Mouse (Mus musculus) macrophage (primary cell): Measurements from ENCODE around the gene Inhbe. TPM values are rescaled to one million over a fixed set of nuclear protein-coding genes. Genes with fewer than 3 reads are reported as not detected.

ENCODE experiments used
- H3K27ac ChIP-seq: fragments of 350-480 bp; formaldehyde crosslinking; 2 replicates; pipeline ENCODE4 v1.9.0; 2021
- H3K36me3 ChIP-seq: fragments of 350-480 bp; formaldehyde crosslinking; 2 replicates; pipeline ENCODE4 v1.9.0; 2021; ENCODE audit errors: inconsistent target
- H3K4me3 ChIP-seq: fragments of 350-480 bp; formaldehyde crosslinking; 2 replicates; pipeline ENCODE4 v1.9.0; 2021; ENCODE audit errors: inconsistent target
- H3K79me2 ChIP-seq: fragments of 350-480 bp; formaldehyde crosslinking; 2 replicates; pipeline ENCODE4 v1.9.0; 2021; ENCODE audit errors: inconsistent target
- WGBS: methylation state at CpG from one replicate; pipeline ENCODE4 v1.1.7; 2026; ENCODE audit warnings: inconsistent platforms; ENCODE audit not compliant: missing documents; 5-methylcytosine and 5-hydroxymethylcytosine counted together
- polyA plus RNA-seq: library from polyadenylated mRNA; stranded (reverse); fragments of 250-400 nt; gene quantifications from 3 replicates; pipeline ENCODE4 v1.2.4, GENCODE M21; 2018; ENCODE audit warnings: inconsistent platforms

Inhbe gene
- polyA plus RNA-seq, 1 experiment from 2014 or later, result not detected

- Histone ChIP-seq H3K4me3 (no peak overlapping the region), H3K27ac (no peak overlapping the region), H3K79me2 (no peaks in the 10 kb centered on the region), H3K36me3 (no peaks in the 10 kb centered on the region)
- WGBS, result 96% methylated on average over 11 of the region's 11 CpGs
Measured at GRCm38 (mm10) chr10:127352766-127353165, 1.4 kb downstream of the Inhbe start.

GRCm38 (mm10) chr10:127352187-127352586 is 2.0 kb downstream of the Inhbe start:
- no peak overlapping the region for H3K4me3 ChIP-seq
- no peaks in the 10 kb centered on the region for H3K79me2 ChIP-seq
- no peaks in the 10 kb centered on the region for H3K36me3 ChIP-seq
- no peak overlapping the region for H3K27ac ChIP-seq
- 89% methylated on average over 9 of the region's 9 CpGs for WGBS

GRCm38 (mm10) chr10:127351719-127352118 is 2.5 kb downstream of the Inhbe start:
- no peaks in the 10 kb centered on the region for H3K79me2 ChIP-seq
- H3K36me3 ChIP-seq, result no peaks in the 10 kb centered on the region
- no peak overlapping the region for H3K27ac ChIP-seq
- WGBS, result 87% methylated on average over 8 of the region's 8 CpGs
- no peak overlapping the region for H3K4me3 ChIP-seq

- WGBS, result 85% methylated on average over 8 of the region's 8 CpGs
- Histone ChIP-seq H3K36me3 (no peaks in the 10 kb centered on the region), H3K79me2 (no peaks in the 10 kb centered on the region), H3K4me3 (no peak overlapping the region), H3K27ac (no peak overlapping the region)
Measured at GRCm38 (mm10) chr10:127351285-127351595, 3.0 kb downstream of the Inhbe start.

- H3K36me3 ChIP-seq, result no peaks in the 10 kb centered on the region
- H3K27ac ChIP-seq, result no peak overlapping the region
- H3K4me3 ChIP-seq, result no peak overlapping the region
- WGBS, result 18% methylated on average over 24 of the region's 24 CpGs
- no peaks in the 10 kb centered on the region for H3K79me2 ChIP-seq
Measured at GRCm38 (mm10) chr10:127350594-127351284, 3.5 kb downstream of the Inhbe start.

- Histone ChIP-seq H3K27ac (no peak overlapping the region), H3K4me3 (no peak overlapping the region), H3K36me3 (no peaks in the 10 kb centered on the region), H3K79me2 (no peaks in the 10 kb centered on the region)
- 84% methylated on average over 8 of the region's 8 CpGs for WGBS
Measured at GRCm38 (mm10) chr10:127349810-127350209, 4.4 kb downstream of the Inhbe start.

- WGBS, result 81% methylated on average over 3 of the region's 4 CpGs
- H3K79me2 ChIP-seq, result no peaks in the 10 kb centered on the region
- H3K36me3 ChIP-seq, result no peaks in the 10 kb centered on the region
- no peak overlapping the region for H3K27ac ChIP-seq
- H3K4me3 ChIP-seq, result no peak overlapping the region
Measured at GRCm38 (mm10) chr10:127348957-127349356, 5.3 kb downstream of the Inhbe start.

GRCm38 (mm10) chr10:127346173-127346572 is 8.0 kb downstream of the Inhbe start:
- H3K79me2 ChIP-seq, result no peaks in the 10 kb centered on the region
- H3K4me3 ChIP-seq, result no peak overlapping the region
- H3K36me3 ChIP-seq, result no peaks in the 10 kb centered on the region
- 96% methylated on average over 3 of the region's 3 CpGs for WGBS
- H3K27ac ChIP-seq, result no peak overlapping the region

GRCm38 (mm10) chr10:127343029-127343428 is 11.2 kb downstream of the Inhbe start:
- no peaks in the 10 kb centered on the region for H3K36me3 ChIP-seq
- WGBS, result 16% methylated on average over 3 of the region's 3 CpGs

GRCm38 (mm10) chr10:127341891-127342639 is 12.1 kb downstream of the Inhbe start, which contains the start of gene Gli1:
Gli1 (minus strand) TSS chr10:127341974.
- WGBS, result 2% methylated on average over 29 of the region's 29 CpGs
- Histone ChIP-seq H3K36me3 (no peaks in the 10 kb centered on the region), H3K27ac (no peak within 1 kb of the TSS), H3K4me3 (no peak within 1 kb of the TSS; the same call in 1 of the 2 replicates), H3K79me2 (no peaks in the 10 kb centered on the region)

More at GRCm38 (mm10) chr10:127343029-127343428, 11.2 kb downstream of the Inhbe start:
- Histone ChIP-seq H3K27ac (no peak overlapping the region), H3K79me2 (no peaks in the 10 kb centered on the region), H3K4me3 (no peak overlapping the region)

GRCm38 (mm10) chr10:127341360-127341690 is 12.9 kb downstream of the Inhbe start:
- 4% methylated on average over 10 of the region's 11 CpGs for WGBS
- no peak overlapping the region for H3K27ac ChIP-seq
- H3K4me3 ChIP-seq, result no peak overlapping the region
- H3K36me3 ChIP-seq, result no peaks in the 10 kb centered on the region
- H3K79me2 ChIP-seq, result no peaks in the 10 kb centered on the region

- Histone ChIP-seq H3K79me2 (no peaks in the 10 kb centered on the region), H3K27ac (no peak overlapping the region), H3K36me3 (no peaks in the 10 kb centered on the region), H3K4me3 (no peak overlapping the region)
- 6% methylated on average over 24 of the region's 27 CpGs for WGBS
Measured at GRCm38 (mm10) chr10:127340577-127341359, 13.4 kb downstream of the Inhbe start.

GRCm38 (mm10) chr10:127339683-127340576 is 14.3 kb downstream of the Inhbe start:
- H3K4me3 ChIP-seq, result peak overlapping the region; percentile 24
- no peaks in the 10 kb centered on the region for H3K36me3 ChIP-seq
- WGBS, result 2% methylated on average over 37 of the region's 42 CpGs
- no peak overlapping the region for H3K27ac ChIP-seq
- no peaks in the 10 kb centered on the region for H3K79me2 ChIP-seq
